Mouse (Mus musculus): ENCODE results near the gene Egr4. TPM values are rescaled to one million over a fixed set of nuclear protein-coding genes. Genes with fewer than 3 reads are reported as not detected.

The Egr4 gene
- polyA plus RNA-seq, 1 experiment: not detected

DNA sequence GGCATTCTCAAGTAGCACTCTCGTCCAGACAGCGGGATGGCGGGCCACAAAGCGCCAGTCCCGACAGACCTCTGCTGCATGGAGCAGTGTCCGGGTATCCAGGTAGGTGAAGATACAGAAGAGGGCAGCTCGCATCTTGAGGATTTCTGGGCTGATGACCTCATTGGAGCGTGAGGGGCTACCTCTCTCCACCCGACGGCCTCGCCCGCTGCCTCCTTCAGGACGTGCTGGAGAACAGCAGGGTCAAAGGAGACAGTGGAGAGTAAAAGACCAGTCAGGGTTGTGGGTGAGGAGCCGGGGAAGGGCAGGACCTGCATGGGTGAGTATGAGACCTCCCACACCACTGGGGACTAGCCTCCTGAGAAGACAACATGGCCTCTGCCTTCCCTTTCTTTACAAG, 35.0 kb downstream of the Egr4 start:
- H3K4me3 ChIP-seq (ENCODE audit: insufficient read depth, low read depth, low read length): no peak overlapping the region
- H3K27ac ChIP-seq (replicated peaks; ENCODE audit: low read depth, low read length): no peak overlapping the region
- H3K4me1 ChIP-seq (ENCODE audit: control insufficient read depth, insufficient read depth, insufficient read length, low read length): no peaks in the 10 kb centered on the region

DNA sequence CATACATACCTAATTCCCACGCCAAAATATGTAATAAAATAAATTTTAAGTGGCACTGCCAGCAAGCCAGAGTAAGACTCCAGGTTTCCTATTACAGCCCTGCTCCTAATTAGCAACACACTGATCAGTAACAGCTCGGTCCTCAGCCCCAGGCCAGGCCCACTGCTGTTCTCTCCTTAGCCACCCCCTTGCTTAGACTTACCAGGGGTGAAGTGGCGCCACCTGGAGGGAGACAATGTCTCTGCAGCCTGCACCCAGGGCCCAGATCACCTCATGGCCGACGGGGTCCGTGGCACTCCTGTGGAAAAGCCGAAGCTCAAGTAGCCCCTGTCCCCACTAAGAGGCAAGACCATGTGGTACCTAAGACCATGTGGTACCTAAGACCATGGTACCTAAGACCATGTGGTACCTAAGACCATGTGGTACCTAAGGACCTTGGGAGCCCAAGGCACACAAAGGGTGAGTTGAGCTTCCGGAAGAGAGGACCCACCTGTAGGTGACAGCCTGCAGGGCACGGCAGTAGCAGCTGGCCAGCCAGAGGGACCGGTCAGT, 35.9 kb downstream of the Egr4 start:
- Histone ChIP-seq H3K4me3 (ENCODE audit: insufficient read depth, low read depth, low read length) (no peak overlapping the region), H3K27ac (replicated peaks; ENCODE audit: low read depth, low read length) (no peak overlapping the region), H3K4me1 (ENCODE audit: control insufficient read depth, insufficient read depth, insufficient read length, low read length) (no peaks in the 10 kb centered on the region)

DNA sequence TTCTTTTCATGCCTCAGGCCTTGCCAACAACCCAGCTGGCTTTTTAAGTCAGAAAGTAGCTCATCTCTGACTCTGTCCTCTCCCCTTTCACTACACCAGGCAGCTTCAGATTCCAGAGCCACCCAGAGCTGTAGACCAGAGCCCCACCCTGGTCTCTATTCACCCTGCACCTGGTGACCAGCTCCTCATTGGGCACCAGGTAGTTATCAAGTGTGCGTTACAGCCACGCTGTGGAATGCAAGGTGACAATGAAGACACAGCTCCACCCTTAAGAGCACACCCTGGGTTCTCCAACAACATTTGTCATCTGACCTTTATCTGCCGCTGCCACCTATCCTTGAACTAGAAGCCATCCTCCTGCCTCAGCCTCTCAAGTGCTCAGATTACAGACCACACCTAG, 37.8 kb downstream of the Egr4 start:
- Histone ChIP-seq H3K4me1 (ENCODE audit: control insufficient read depth, insufficient read depth, insufficient read length, low read length) (no peaks in the 10 kb centered on the region), H3K4me3 (ENCODE audit: insufficient read depth, low read depth, low read length) (no peak overlapping the region), H3K27ac (replicated peaks; ENCODE audit: low read depth, low read length) (no peak overlapping the region)

DNA sequence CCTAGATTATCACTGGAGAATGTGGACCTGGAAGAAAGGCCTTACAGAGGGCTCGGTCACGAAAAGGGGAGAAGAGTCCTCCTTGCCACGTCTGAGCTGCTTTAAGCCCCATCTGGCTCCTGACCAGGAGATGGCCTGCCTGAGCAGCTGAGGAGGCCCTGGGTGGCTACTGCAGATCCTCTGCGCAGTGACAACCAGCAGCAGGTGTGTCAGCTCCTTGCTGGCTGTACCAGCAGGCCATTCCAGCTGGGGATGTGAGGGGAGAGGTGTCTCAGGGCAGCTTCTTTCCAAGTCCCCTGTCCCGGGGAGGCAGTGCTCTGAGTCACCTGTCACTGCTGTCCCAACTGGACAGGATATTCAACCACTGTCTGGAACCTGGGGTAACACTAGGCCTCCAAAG, 40.8 kb downstream of the Egr4 start:
- no peak overlapping the region for H3K27ac ChIP-seq (replicated peaks; ENCODE audit: low read depth, low read length)
- H3K4me1 ChIP-seq (ENCODE audit: control insufficient read depth, insufficient read depth, insufficient read length, low read length): no peaks in the 10 kb centered on the region
- H3K4me3 ChIP-seq (ENCODE audit: insufficient read depth, low read depth, low read length): no peak overlapping the region

DNA sequence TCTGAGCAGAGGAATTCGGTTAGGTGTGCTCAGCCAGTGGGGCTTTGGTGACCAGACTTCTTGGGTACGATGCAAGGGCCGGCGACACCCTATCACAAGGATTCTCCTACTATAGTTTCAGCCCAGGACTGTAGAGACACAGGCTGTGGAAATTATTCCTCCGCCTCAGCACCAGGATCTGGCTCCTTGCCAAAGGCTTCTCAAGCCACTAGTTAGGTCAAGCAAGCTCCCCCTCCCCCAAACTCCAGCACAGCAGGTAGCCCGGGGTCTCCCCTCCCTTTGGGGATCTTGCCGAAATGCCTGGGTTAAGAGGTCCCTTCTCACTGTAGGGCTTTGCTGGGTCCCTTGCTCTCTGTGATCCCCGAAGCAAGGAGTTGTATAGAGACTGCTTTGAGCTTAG, 41.4 kb downstream of the Egr4 start:
- Histone ChIP-seq H3K4me1 (ENCODE audit: control insufficient read depth, insufficient read depth, insufficient read length, low read length) (no peaks in the 10 kb centered on the region), H3K27ac (replicated peaks; ENCODE audit: low read depth, low read length) (no peak overlapping the region), H3K4me3 (ENCODE audit: insufficient read depth, low read depth, low read length) (no peak overlapping the region)

DNA sequence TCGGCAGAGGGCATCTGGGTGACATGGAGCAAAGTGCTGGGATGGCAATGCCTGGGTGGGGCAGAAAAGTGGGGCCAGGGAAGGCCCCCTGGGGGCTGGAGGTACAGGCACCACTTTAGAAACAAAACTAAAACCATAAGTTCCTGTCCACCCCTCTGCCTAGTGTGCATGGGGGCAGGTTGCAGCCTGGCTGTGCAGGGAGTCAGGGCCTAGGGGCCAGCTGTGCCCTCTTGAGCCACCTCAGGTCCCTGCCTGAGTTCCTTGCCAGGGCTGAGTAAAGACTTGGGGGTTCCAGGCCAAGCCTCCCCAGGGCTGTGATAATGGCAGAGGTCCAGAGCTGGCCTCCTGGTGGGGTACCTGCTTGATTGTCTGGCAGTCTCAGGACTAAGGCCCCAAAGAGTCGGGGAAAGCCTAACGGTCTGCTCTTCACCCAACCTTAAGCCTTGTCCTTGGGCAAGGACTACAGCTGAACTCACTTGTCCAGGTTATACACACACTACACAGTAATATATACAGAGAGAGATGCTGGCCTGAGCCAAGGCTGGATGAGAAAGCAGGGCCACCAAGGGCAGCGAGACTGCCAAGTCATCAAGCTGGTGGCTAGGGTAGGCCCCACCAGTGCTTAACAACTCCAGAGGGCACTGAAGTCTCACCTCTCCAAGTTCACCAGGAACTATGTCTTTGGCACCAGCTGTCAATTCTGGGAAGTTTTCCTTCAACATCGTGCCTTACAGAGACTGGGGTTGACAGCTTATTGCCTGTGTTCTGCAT, 43.5 kb downstream of the Egr4 start:
- no peak overlapping the region for H3K4me3 ChIP-seq (ENCODE audit: insufficient read depth, low read depth, low read length)
- no peaks in the 10 kb centered on the region for H3K4me1 ChIP-seq (ENCODE audit: control insufficient read depth, insufficient read depth, insufficient read length, low read length)

DNA sequence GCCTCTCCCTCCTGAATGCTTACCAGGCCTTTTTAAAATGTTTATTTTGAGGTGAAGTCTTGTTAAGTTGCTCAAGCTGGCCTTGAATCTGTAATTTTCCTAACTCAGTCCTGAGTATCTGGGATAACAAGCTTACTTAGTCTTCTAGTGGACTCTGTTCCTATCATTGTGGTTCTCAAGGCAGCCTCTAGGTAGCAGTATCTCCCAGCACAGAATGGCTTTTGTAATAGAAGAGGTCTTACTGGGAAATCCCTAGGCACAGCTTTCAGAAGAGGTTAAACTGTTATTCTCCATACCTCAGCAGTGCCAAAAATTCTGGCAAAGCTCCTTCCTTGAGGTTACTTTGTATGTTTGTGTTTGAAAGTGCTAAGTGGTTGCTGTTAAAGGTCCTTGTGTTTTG, 48.0 kb downstream of the Egr4 start:
- no peak overlapping the region for H3K27ac ChIP-seq (replicated peaks; ENCODE audit: low read depth, low read length)
- H3K4me3 ChIP-seq (ENCODE audit: insufficient read depth, low read depth, low read length): no peak overlapping the region
- no peaks in the 10 kb centered on the region for H3K4me1 ChIP-seq (ENCODE audit: control insufficient read depth, insufficient read depth, insufficient read length, low read length)

More for the DNA sequence above, 43.5 kb downstream of the Egr4 start:
- no peak overlapping the region for H3K27ac ChIP-seq (replicated peaks; ENCODE audit: low read depth, low read length)

Other genes with a start within 250 kb of the Egr4 start
- 51.9 and 66.8 TPM in 2 replicates for gene Sfxn5, start 180.2 kb downstream of the Egr4 start, polyA plus RNA-seq (2012; ENCODE audit: insufficient read depth, insufficient read length, missing spikeins)
- gene Rab11fip5, start 139.0 kb downstream of the Egr4 start, polyA plus RNA-seq (2012; ENCODE audit: insufficient read depth, insufficient read length, missing spikeins): 10.0 and 10.3 TPM in 2 replicates
- not detected in 2 replicates for gene Noto, start 89.7 kb downstream of the Egr4 start, polyA plus RNA-seq (2012; ENCODE audit: insufficient read depth, insufficient read length, missing spikeins)
- 8.3 and 12.7 TPM in 2 replicates for gene Smyd5, start 81.6 kb downstream of the Egr4 start, polyA plus RNA-seq (2012; ENCODE audit: insufficient read depth, insufficient read length, missing spikeins)
- gene Cct7, start 62.1 kb downstream of the Egr4 start, polyA plus RNA-seq (2012; ENCODE audit: insufficient read depth, insufficient read length, missing spikeins): 85.6 and 142 TPM in 2 replicates
- gene Pradc1, start 61.6 kb downstream of the Egr4 start, polyA plus RNA-seq (2012; ENCODE audit: insufficient read depth, insufficient read length, missing spikeins): 15.1 and 16.3 TPM in 2 replicates
- not detected in 2 replicates for gene Fbxo41, start 10.6 kb downstream of the Egr4 start, polyA plus RNA-seq (2012; ENCODE audit: insufficient read depth, insufficient read length, missing spikeins)
- gene Alms1, start 73.9 kb upstream of the Egr4 start, polyA plus RNA-seq (2012; ENCODE audit: insufficient read depth, insufficient read length, missing spikeins): 0.59 and 0.71 TPM in 2 replicates
- gene Nat8f7, start 199.6 kb upstream of the Egr4 start, polyA plus RNA-seq (2012; ENCODE audit: insufficient read depth, insufficient read length, missing spikeins): not detected in 2 replicates

Measured in brown adipose tissue, adult 24 weeks (tissue).